Mouse (Mus musculus): ENCODE data around the gene Gm28230. TPM values are rescaled to one million over a fixed set of nuclear protein-coding genes. Genes with fewer than 3 reads are reported as not detected.

The Gm28230 gene
- total RNA-seq, 2 experiments from 2014 or later = not detected

GRCm38 (mm10) chr2:74738623-74739475 is 12.3 kb downstream of the Gm28230 start:
- DNase-seq (ENCODE audit: low spot score in 2 of 2) = no peak

- DNase-seq (ENCODE audit: low spot score in 2 of 2) = no peak
These were observed 12.9 kb downstream of the Gm28230 start for GRCm38 (mm10) chr2:74739476-74739800.

GRCm38 (mm10) chr2:74739869-74740268 is 13.3 kb downstream of the Gm28230 start:
- DNase-seq (ENCODE audit: low spot score in 2 of 2) = no peak

- no peak for DNase-seq (ENCODE audit: low spot score in 2 of 2)
These were observed 14.0 kb downstream of the Gm28230 start for GRCm38 (mm10) chr2:74740311-74741091.

- DNase-seq (ENCODE audit: low spot score in 2 of 2) = no peak
These were observed 14.9 kb downstream of the Gm28230 start for GRCm38 (mm10) chr2:74741252-74741978.

GRCm38 (mm10) chr2:74741979-74742277 is 15.4 kb downstream of the Gm28230 start:
- no peak for DNase-seq (ENCODE audit: low spot score in 2 of 2)

GRCm38 (mm10) chr2:74745540-74746297 is 19.2 kb downstream of the Gm28230 start:
- DNase-seq (ENCODE audit: low spot score in 2 of 2) = no peak

- DNase-seq (ENCODE audit: low spot score in 2 of 2) = no peak
These were observed 19.9 kb downstream of the Gm28230 start for GRCm38 (mm10) chr2:74746298-74746921.

- DNase-seq (ENCODE audit: low spot score in 2 of 2) = no peak
These were observed 20.5 kb downstream of the Gm28230 start for GRCm38 (mm10) chr2:74747006-74747405.

- no peak for DNase-seq (ENCODE audit: low spot score in 2 of 2)
These were observed 21.2 kb downstream of the Gm28230 start for GRCm38 (mm10) chr2:74747661-74748141.

- no peak for DNase-seq (ENCODE audit: low spot score in 2 of 2)
These were observed 22.0 kb downstream of the Gm28230 start for GRCm38 (mm10) chr2:74748436-74748995.

- DNase-seq (ENCODE audit: low spot score in 2 of 2) = no peak
These were observed 23.0 kb downstream of the Gm28230 start for GRCm38 (mm10) chr2:74749337-74750121.

GRCm38 (mm10) chr2:74750731-74751250 is 24.3 kb downstream of the Gm28230 start:
- DNase-seq (ENCODE audit: low spot score in 2 of 2) = no peak

GRCm38 (mm10) chr2:74751861-74752260 is 25.3 kb downstream of the Gm28230 start:
- no peak for DNase-seq (ENCODE audit: low spot score in 2 of 2)

- no peak for DNase-seq (ENCODE audit: low spot score in 2 of 2)
These were observed 26.1 kb downstream of the Gm28230 start for GRCm38 (mm10) chr2:74752431-74753174.

- no peak for DNase-seq (ENCODE audit: low spot score in 2 of 2)
These were observed 26.6 kb downstream of the Gm28230 start for GRCm38 (mm10) chr2:74753175-74753523.

- no peak for DNase-seq (ENCODE audit: low spot score in 2 of 2)
These were observed 27.2 kb downstream of the Gm28230 start for GRCm38 (mm10) chr2:74753711-74754110.

- DNase-seq (ENCODE audit: low spot score in 2 of 2) = no peak
These were observed 33.6 kb downstream of the Gm28230 start for GRCm38 (mm10) chr2:74760146-74760545.

- no peak for DNase-seq (ENCODE audit: low spot score in 2 of 2)
These were observed 35.4 kb downstream of the Gm28230 start for GRCm38 (mm10) chr2:74761941-74762340.
